Mouse (Mus musculus): ENCODE measurements around the gene Prdm10. TPM values are rescaled to one million over a fixed set of nuclear protein-coding genes. Genes with fewer than 3 reads are reported as not detected.

Gene Prdm10
- 5.4 and 5.7 TPM in 2 replicates for polyA plus RNA-seq (2016; fragmentation: Nextera tagmentation; extraction: Ambion mirVana)

DNA sequence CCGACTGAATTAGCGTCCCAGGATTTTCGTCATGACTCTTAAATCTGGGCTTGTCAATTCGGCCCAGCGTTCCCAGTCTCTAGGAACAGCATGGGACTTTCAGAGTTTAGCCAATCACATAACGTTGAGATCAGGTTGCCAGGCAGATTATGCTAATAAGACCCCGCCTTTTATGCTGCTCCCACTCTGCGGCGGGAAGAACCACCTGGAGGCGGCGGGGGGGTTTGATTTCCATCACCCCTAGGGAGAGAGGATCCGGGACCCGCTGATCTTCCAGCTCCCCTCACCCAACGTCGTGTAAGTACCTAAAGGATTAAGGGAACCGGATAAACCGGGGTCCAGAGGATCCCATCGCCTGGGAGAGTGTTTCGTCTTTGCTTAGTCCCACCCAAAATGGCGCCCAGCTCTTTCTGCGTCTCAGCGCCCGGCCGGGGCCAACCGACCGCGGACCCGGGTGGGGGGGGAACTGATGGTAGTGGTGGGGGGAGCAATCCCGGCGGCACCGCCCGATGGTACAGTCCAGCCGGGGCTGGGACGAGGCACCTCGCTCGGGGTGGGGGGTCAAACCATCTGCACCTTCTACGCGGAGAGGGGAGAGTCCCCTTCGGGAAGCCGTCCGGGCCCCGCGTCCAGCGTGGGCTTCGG is at the start of gene Prdm10:
Gene Prdm10, plus strand, starts transcription at position 173 of the 645 bp plus-strand sequence.
- ATAC-seq (ENCODE audit: insufficient number of reproducible peaks, low FRiP score), result peak; percentile 93
- no peaks in the 10 kb centered on the region for H3K36me3 ChIP-seq
- peak within 1 kb of the TSS; percentile 74 for H3K4me2 ChIP-seq
- H3K27ac ChIP-seq (ENCODE audit: poor library complexity, severe bottlenecking), result peak within 1 kb of the TSS; percentile 96
- WGBS, result under 1% methylated on average over 43 of the region's 45 CpGs
- peak within 1 kb of the TSS; percentile 76 for H3K4me3 ChIP-seq
- peaks cover 12% of the 10 kb centered on the region for H3K4me1 ChIP-seq (replicated peaks)
- H3K9ac ChIP-seq, result peak within 1 kb of the TSS; percentile 92
- H3K27me3 ChIP-seq (replicated peaks), result no peaks in the 10 kb centered on the region
- no peaks in the 10 kb centered on the region for H3K9me3 ChIP-seq (replicated peaks)

DNA sequence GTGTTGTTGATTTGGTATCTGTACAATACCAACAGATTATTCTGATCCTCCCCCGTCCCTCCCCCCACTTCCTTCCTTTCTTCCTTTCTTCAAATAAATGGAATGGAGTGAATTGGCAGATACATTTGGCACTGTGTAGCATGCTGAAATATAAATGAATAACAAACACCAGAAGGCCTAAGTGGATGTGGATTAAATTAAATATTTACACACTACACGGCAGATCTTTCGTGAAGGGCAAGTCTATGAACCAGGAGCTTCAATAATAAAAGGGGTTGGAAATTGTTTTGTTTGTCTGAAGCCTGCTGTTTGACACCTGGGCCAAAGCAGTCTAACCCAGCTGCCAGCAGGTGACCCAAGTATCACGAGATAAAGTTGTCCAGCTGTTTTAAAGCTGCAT is 45.3 kb upstream of the Prdm10 start:
- Histone ChIP-seq H3K9me3 (replicated peaks) (0 out of 2 replicates have a peak, but pooled peaks cover 4% of the 10 kb centered on the region), H3K4me3 (no peak overlapping the region), H3K36me3 (no peaks in the 10 kb centered on the region), H3K27me3 (replicated peaks) (no peaks in the 10 kb centered on the region), H3K4me1 (replicated peaks) (peaks cover 6% of the 10 kb centered on the region), H3K9ac (no peak overlapping the region), H3K4me2 (no peak overlapping the region), H3K27ac (ENCODE audit: poor library complexity, severe bottlenecking) (no peak overlapping the region)
- WGBS, result 68% methylated on average over 4 of the region's 4 CpGs
- no peak for ATAC-seq (ENCODE audit: insufficient number of reproducible peaks, low FRiP score)

DNA sequence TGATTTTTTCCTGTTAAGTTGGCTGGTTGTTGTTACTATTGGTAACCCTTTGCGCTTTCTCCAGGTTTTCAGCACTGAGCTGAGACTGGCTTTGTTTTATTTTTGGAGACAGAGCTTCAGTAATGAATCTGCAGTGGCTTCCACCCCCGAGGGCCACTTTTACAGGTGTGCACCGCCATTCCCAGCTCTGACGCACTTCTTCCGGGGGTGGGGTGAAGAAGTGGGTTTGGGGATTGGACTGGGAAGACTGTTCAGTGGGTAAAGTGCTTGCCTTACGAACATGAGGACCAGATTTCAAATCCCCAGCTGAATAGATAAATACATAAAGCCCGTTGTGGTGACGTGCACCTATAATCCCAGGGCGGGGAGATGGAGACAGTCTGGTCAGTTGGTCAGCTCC is 44.8 kb upstream of the Prdm10 start:
- H3K4me3 ChIP-seq, result no peak overlapping the region
- 0 out of 2 replicates have a peak, but pooled peaks cover 5% of the 10 kb centered on the region for H3K9me3 ChIP-seq (replicated peaks)
- no peaks in the 10 kb centered on the region for H3K27me3 ChIP-seq (replicated peaks)
- H3K4me1 ChIP-seq (replicated peaks), result peaks cover 6% of the 10 kb centered on the region
- WGBS, result 83% methylated on average over 9 of the region's 9 CpGs
- H3K9ac ChIP-seq, result no peak overlapping the region
- H3K36me3 ChIP-seq, result no peaks in the 10 kb centered on the region
- no peak for ATAC-seq (ENCODE audit: insufficient number of reproducible peaks, low FRiP score)
- no peak overlapping the region for H3K27ac ChIP-seq (ENCODE audit: poor library complexity, severe bottlenecking)
- no peak overlapping the region for H3K4me2 ChIP-seq

DNA sequence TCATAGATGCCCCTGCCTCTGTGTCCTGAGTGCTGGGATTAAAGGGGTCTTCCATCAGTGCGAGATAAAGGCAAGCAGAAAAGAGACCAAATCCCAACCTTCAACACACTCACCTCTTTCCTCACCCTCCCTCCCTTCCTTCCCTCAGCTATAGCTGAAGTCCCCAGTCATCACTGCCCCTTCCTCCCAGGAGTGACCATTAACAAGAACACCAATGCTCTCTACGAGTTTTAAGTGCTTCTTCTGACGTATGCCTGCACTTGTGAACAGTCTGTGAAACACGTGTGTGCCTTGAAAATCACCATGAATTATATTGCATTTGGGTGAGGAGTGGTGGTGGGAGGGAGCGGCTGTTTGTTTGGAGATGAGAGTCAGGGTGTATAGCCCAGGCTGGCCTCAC is 44.3 kb upstream of the Prdm10 start:
- Histone ChIP-seq H3K27ac (ENCODE audit: poor library complexity, severe bottlenecking) (no peak overlapping the region), H3K4me2 (no peak overlapping the region), H3K9ac (no peak overlapping the region), H3K36me3 (no peaks in the 10 kb centered on the region), H3K4me3 (no peak overlapping the region), H3K9me3 (replicated peaks) (0 out of 2 replicates have a peak, but pooled peaks cover 5% of the 10 kb centered on the region), H3K4me1 (replicated peaks) (peaks cover 8% of the 10 kb centered on the region), H3K27me3 (replicated peaks) (no peaks in the 10 kb centered on the region)
- WGBS, result 70% methylated on average over 5 of the region's 5 CpGs
- ATAC-seq (ENCODE audit: insufficient number of reproducible peaks, low FRiP score), result no peak

DNA sequence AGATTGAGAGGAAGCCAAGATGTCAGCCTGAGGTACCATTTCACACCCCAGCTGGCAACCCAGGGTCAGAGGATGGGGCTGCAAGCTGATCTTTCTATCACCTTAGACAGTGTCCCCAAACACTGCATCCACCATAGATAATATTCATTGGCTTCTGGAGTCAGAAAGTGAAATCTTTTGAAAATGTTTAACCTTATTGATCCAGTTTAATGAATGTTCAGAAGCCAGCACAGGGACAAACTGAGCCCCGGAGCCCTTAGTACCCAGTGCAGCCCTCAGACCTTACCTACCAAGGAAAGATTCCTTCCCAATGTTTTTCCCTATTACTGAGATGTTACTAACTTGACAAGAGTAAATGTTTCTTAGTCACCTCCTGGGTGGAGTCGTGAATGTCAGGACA is 41.8 kb upstream of the Prdm10 start:
- WGBS, result 68% methylated on average over 2 of the region's 2 CpGs
- H3K4me1 ChIP-seq (replicated peaks), result peaks cover 12% of the 10 kb centered on the region
- H3K36me3 ChIP-seq, result no peaks in the 10 kb centered on the region
- H3K27me3 ChIP-seq (replicated peaks), result no peaks in the 10 kb centered on the region
- no peak overlapping the region for H3K9ac ChIP-seq
- no peak overlapping the region for H3K27ac ChIP-seq (ENCODE audit: poor library complexity, severe bottlenecking)
- no peak overlapping the region for H3K4me3 ChIP-seq
- no peak overlapping the region for H3K4me2 ChIP-seq
- H3K9me3 ChIP-seq (replicated peaks), result 0 out of 2 replicates have a peak, but pooled peaks cover 5% of the 10 kb centered on the region
- ATAC-seq (ENCODE audit: insufficient number of reproducible peaks, low FRiP score), result no peak

DNA sequence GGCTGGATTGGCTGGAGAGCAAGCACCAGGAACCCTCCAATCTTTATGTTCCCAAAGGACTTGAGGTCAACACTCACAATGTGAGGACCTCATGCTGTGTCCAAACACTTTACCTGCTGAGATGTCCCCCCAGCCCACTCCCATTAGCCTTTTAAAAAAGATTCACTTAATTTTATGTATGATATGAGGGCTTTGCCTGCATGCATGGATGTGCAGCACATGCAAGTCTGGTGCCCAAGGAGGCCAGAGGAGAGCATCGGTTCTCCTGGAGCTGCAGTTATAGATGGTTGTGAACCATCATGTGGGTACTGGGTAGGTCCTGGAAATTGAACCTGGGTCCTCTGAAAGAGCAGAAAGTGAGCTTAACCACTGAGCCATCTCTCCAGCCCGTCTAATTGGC is 40.8 kb upstream of the Prdm10 start:
- ATAC-seq (ENCODE audit: insufficient number of reproducible peaks, low FRiP score), result no peak
- Histone ChIP-seq H3K27me3 (replicated peaks) (no peaks in the 10 kb centered on the region), H3K4me2 (no peak overlapping the region), H3K4me1 (replicated peaks) (peaks cover 12% of the 10 kb centered on the region), H3K9me3 (replicated peaks) (0 out of 2 replicates have a peak, but pooled peaks cover 5% of the 10 kb centered on the region), H3K36me3 (no peaks in the 10 kb centered on the region), H3K27ac (ENCODE audit: poor library complexity, severe bottlenecking) (no peak overlapping the region), H3K9ac (no peak overlapping the region), H3K4me3 (no peak overlapping the region)
- WGBS, result 90% methylated on average over 2 of the region's 2 CpGs

DNA sequence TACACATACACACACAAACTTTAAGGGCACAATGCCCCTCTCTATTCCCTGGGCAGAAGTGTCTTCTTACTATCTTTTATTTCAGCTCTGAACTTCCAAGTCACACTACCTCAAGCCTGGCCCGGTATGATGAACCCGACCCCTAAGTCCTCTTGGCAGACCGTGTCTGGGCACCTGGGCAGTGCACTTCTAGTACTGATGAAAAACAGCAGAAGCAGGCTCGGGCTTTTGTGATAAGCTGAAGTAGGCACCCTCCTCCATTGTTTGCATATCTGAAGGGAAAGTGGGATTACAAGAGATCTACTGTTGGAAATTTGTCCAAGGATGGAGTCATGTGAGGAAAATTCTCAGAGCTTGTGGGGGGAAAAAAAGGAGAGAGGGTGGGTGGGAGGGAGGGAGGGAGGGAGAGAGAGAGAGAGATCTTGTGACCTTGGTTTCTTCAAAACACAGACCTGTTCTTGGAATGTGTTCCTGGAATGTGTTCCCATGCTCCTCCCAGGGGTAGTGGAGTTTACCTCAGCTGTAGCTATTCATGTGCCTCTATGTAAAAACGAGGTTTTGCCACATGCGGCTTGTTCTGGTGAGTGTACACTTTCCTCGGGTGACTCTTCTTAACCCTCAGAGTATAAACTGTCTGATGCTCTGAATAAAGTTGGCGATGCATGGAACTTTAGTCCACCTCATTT is 39.7 kb upstream of the Prdm10 start:
- WGBS, result 54% methylated on average over 8 of the region's 8 CpGs
- no peak for ATAC-seq (ENCODE audit: insufficient number of reproducible peaks, low FRiP score)
- H3K27me3 ChIP-seq (replicated peaks), result no peaks in the 10 kb centered on the region

DNA sequence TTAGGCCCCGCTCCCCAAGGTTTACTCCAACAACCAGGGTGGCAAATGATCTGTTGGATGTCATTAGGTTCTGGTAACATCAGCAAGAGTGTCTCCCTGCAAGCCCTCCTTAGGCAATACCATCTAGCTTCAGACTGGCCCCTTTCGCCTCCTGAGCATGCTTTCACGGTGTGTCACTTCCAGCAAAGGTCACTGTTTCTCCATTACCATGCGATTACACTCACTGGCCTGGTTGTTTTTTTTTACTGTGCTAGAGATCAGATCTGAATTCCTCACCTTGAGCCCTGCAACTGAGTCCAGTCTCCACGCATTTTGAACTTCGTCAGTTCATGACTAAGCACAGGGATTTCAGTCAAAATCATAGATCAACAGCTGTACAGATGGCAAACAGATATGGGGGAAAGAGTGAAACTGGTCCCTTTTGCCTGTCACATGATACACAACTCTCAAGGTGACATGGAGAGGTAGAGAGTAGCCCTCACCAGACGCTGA is 39.1 kb upstream of the Prdm10 start:
- 65% methylated on average over 7 of the region's 7 CpGs for WGBS
- H3K27ac ChIP-seq (ENCODE audit: poor library complexity, severe bottlenecking), result no peak overlapping the region
- H3K9me3 ChIP-seq (replicated peaks), result 0 out of 2 replicates have a peak, but pooled peaks cover 5% of the 10 kb centered on the region

More for the DNA sequence above, 39.7 kb upstream of the Prdm10 start:
- Histone ChIP-seq H3K27ac (ENCODE audit: poor library complexity, severe bottlenecking) (no peak overlapping the region), H3K9me3 (replicated peaks) (0 out of 2 replicates have a peak, but pooled peaks cover 5% of the 10 kb centered on the region), H3K9ac (no peak overlapping the region), H3K4me2 (no peak overlapping the region), H3K4me1 (replicated peaks) (peaks cover 6% of the 10 kb centered on the region), H3K36me3 (no peaks in the 10 kb centered on the region), H3K4me3 (no peak overlapping the region)

DNA sequence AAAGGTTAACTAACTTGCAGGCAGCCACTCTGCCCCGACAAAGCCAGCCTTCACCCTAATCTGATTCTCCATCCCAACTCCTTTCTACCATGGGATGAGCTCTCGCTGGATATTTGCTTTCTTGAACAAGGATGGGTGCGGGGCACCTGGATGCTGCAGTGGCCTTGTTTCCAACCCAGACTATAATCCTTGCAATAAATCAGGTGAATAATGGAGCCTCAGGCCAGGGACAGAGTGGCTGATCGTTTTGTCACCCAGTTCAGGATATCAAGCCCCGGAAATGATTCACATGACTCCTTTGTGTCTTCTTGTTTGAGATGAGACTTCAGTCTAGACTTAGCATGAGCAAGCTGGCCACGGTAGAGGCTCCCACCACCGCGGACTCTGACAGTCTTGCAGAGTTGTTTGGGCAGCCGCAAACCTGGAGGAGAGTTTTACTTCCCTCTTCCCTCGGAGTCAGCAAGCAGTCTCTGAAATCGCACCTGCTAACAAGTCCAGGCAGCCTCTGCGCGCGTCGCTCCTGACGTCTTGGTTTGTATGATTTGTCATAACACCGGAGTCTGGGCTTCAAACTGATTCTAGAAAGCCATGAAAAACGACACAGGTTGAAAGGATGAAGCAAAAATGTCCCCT is 36.9 kb upstream of the Prdm10 start:
- Histone ChIP-seq H3K4me3 (no peak overlapping the region), H3K9me3 (replicated peaks) (0 out of 2 replicates have a peak, but pooled peaks cover 5% of the 10 kb centered on the region), H3K4me1 (replicated peaks) (peaks cover 11% of the 10 kb centered on the region), H3K27ac (ENCODE audit: poor library complexity, severe bottlenecking) (no peak overlapping the region), H3K36me3 (no peaks in the 10 kb centered on the region), H3K9ac (no peak overlapping the region), H3K27me3 (replicated peaks) (no peaks in the 10 kb centered on the region), H3K4me2 (no peak overlapping the region)
- 71% methylated on average over 18 of the region's 18 CpGs for WGBS
- no peak for ATAC-seq (ENCODE audit: insufficient number of reproducible peaks, low FRiP score)

More for the DNA sequence above, 39.1 kb upstream of the Prdm10 start:
- H3K4me3 ChIP-seq, result no peak overlapping the region
- H3K4me1 ChIP-seq (replicated peaks), result peaks cover 7% of the 10 kb centered on the region
- no peaks in the 10 kb centered on the region for H3K27me3 ChIP-seq (replicated peaks)
- no peaks in the 10 kb centered on the region for H3K36me3 ChIP-seq
- no peak overlapping the region for H3K4me2 ChIP-seq
- no peak for ATAC-seq (ENCODE audit: insufficient number of reproducible peaks, low FRiP score)
- H3K9ac ChIP-seq, result no peak overlapping the region

DNA sequence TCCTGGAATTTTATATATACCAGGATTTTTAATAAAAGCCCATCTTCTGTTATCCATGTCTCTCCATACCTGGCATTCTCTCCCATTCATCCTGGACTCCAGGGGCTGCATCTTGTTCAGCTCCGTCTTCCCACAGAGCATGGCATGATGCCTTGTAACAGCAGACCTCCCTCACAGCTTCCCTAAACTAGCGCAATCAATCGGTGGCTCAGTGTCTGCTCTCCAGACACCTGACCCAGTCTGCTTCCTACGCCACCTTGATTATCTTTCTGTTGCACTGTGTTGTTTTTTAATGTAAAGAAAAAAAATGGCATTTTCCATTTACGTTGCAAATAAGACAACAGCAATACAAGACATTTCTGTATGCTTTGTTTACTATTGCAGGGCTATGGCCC is 36.4 kb upstream of the Prdm10 start:
- Histone ChIP-seq H3K9me3 (replicated peaks) (0 out of 2 replicates have a peak, but pooled peaks cover 5% of the 10 kb centered on the region), H3K4me1 (replicated peaks) (peaks cover 11% of the 10 kb centered on the region), H3K27me3 (replicated peaks) (no peaks in the 10 kb centered on the region), H3K9ac (no peak overlapping the region), H3K36me3 (no peaks in the 10 kb centered on the region), H3K4me3 (no peak overlapping the region), H3K27ac (ENCODE audit: poor library complexity, severe bottlenecking) (no peak overlapping the region), H3K4me2 (no peak overlapping the region)
- no peak for ATAC-seq (ENCODE audit: insufficient number of reproducible peaks, low FRiP score)
- WGBS, result 81% methylated on average over 5 of the region's 5 CpGs

DNA sequence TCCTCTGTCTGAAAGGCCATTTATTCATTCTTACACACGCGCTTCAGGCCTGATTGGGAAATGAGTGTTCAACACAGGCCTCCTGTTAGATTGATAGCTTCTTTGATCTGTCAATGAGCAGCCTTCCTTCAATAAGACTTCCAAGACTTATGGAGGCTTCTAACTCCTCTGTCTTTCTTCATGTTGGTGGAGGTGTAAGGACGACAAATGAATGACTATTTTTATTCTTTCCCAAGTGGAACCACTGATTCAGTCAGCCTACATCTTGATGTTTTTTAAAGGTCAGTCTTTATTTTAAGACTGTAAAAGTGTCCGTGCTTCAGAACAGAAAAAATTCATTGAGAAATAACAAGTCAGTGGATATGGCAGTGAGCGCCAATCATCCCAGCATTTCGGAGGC is 35.3 kb upstream of the Prdm10 start:
- Histone ChIP-seq H3K9me3 (replicated peaks) (0 out of 2 replicates have a peak, but pooled peaks cover 1% of the 10 kb centered on the region), H3K27me3 (replicated peaks) (no peaks in the 10 kb centered on the region), H3K9ac (no peak overlapping the region), H3K4me2 (no peak overlapping the region), H3K4me3 (no peak overlapping the region), H3K4me1 (replicated peaks) (peaks cover 11% of the 10 kb centered on the region), H3K36me3 (no peaks in the 10 kb centered on the region), H3K27ac (ENCODE audit: poor library complexity, severe bottlenecking) (no peak overlapping the region)
- ATAC-seq (ENCODE audit: insufficient number of reproducible peaks, low FRiP score), result no peak
- 85% methylated on average over 6 of the region's 6 CpGs for WGBS

Measured in heart, embryonic 12.5 days (tissue).